Mouse (Mus musculus) limb, embryonic 14.5 days (tissue): ENCODE measurements at regions not wholly inside any gene's neighbourhood (a gene's known extent, or its start where the extent isn't known, plus 50 kb on each side); places are given as distances from the start of the nearest gene placed in this dataset.

Experiments
- ATAC-seq: fragments of 200-750 bp; cut with Nextera tagmentation; 2 replicates; pipeline ENCODE4 v1.8.0; 2017; ENCODE audit warnings: low read depth, moderate number of reproducible peaks, moderate TSS enrichment; ENCODE audit not compliant: low FRiP score
- DNase-seq: peaks from one replicate; pipeline ENCODE4 v3.0.0-alpha.2; 2015; ENCODE audit warnings: low spot score
- H3K27ac ChIP-seq: fragments of 300-500 bp; sonication (generic); replicated peaks from 2 replicates; pipeline ENCODE4 v1.5.1; 2014; ENCODE audit warnings: low read depth, mild to moderate bottlenecking, low read length, moderate library complexity, mixed read lengths
- H3K27me3 ChIP-seq: fragments of 300-500 bp; sonication (generic); 2 replicates; pipeline ENCODE4 v1.6.1; 2014; ENCODE audit warnings: low read length, mixed read lengths; ENCODE audit not compliant: control insufficient read depth, insufficient read depth
- H3K36me3 ChIP-seq: fragments of 300-500 bp; sonication (generic); 2 replicates; pipeline ENCODE4 v1.6.1; 2014; ENCODE audit warnings: mild to moderate bottlenecking, low read length, moderate library complexity, mixed read lengths; ENCODE audit not compliant: control insufficient read depth, insufficient read depth
- H3K4me1 ChIP-seq: fragments of 300-500 bp; sonication (generic); 2 replicates; pipeline ENCODE4 v1.6.1; 2014; ENCODE audit warnings: antibody characterized with exemption, low read length, mixed read lengths; ENCODE audit not compliant: control insufficient read depth, insufficient read depth
- H3K4me2 ChIP-seq: fragments of 300-500 bp; sonication (generic); replicated peaks from 2 replicates; pipeline ENCODE4 v1.6.1; 2014; ENCODE audit warnings: low read depth, mild to moderate bottlenecking, low read length, moderate library complexity; ENCODE audit not compliant: severe bottlenecking
- H3K4me3 ChIP-seq: fragments of 300-500 bp; sonication (generic); replicated peaks from 2 replicates; pipeline ENCODE4 v1.5.1; 2014; ENCODE audit warnings: low read length
- H3K9ac ChIP-seq: fragments of 300-500 bp; sonication (generic); 2 replicates; pipeline ENCODE4 v1.6.1; 2014; ENCODE audit warnings: mild to moderate bottlenecking, low read depth, low read length, moderate library complexity; ENCODE audit not compliant: severe bottlenecking
- H3K9me3 ChIP-seq: fragments of 300-500 bp; sonication (generic); 2 replicates; pipeline ENCODE4 v1.6.1; 2016; ENCODE audit warnings: low read length; ENCODE audit not compliant: control insufficient read depth
- POLR2A ChIP-seq: fragments of 200-500 bp; IDR thresholded peaks from 2 replicates; pipeline ENCODE4 v1.8.0; 2012; ENCODE audit warnings: inconsistent platforms, mild to moderate bottlenecking, moderate library complexity, borderline replicate concordance; ENCODE audit not compliant: insufficient read depth, insufficient read length; ENCODE audit errors: extremely low read depth
- WGBS: fragments of 180-500 bp; shearing (Covaris S2); extraction: QIAGEN DNeasy Blood & Tissue Kit; methylation state at CpG from one replicate; pipeline ENCODE4 v1.1.7; 2014; 5-methylcytosine and 5-hydroxymethylcytosine counted together

DNA sequence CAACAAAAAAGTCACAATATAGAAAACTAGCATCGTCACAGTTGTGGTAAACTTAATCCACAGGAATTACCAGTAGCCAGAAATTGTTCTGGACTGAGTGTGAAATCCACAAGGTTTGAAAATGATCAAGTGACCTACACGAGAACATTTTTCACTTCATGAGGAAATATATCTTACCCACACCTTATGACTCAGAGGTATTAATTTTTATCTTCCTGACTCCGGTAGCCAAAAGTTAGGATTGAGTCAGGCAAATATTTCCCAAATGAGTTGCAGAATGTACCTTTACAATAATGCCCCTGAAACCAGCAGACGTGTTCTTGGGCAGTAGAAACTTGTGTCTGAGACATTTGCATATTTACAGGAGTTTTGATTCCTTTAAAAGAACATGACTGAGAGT lies 75.3 kb upstream of the Mtap start:
- H3K9me3 ChIP-seq: no peaks in the 10 kb centered on the region
- H3K9ac ChIP-seq: no peak overlapping the region
- H3K27me3 ChIP-seq: no peaks in the 10 kb centered on the region
- no peak overlapping the region for H3K4me3 ChIP-seq
- 49% methylated on average over 4 of the region's 4 CpGs for WGBS
- no peak overlapping the region for H3K27ac ChIP-seq
- H3K4me2 ChIP-seq: no peak overlapping the region
- ATAC-seq (no peak), DNase-seq (no peak)
- no peak for TF ChIP-seq POLR2A
- peaks cover 4% of the 10 kb centered on the region; the same call in 1 of the 2 replicates for H3K4me1 ChIP-seq
- no peaks in the 10 kb centered on the region for H3K36me3 ChIP-seq

DNA sequence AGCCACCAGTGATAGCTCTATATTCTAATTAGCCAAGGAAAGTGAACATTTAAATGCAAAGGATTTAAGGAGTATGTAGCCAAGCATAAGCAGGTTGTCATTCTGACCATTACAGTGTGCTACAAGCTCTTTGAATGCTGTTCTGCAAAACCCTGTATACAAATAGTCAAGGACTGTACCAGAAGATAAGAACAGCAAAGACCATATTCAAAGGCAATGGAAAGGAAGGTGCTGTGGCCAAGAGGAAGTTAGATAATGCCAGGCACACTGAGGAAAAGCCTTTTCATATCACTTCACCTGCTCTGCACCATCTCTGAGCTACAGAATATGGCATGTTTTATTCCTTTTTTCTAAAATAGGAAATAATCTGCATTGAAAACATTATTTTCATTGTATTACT lies 79.3 kb upstream of the Mtap start:
- H3K4me1 ChIP-seq: peaks cover 4% of the 10 kb centered on the region; the same call in 1 of the 2 replicates
- no peaks in the 10 kb centered on the region for H3K27me3 ChIP-seq
- TF ChIP-seq POLR2A: no peak
- no peaks in the 10 kb centered on the region for H3K36me3 ChIP-seq
- no peak overlapping the region for H3K27ac ChIP-seq
- ATAC-seq: no peak
- no peak for DNase-seq
- H3K9me3 ChIP-seq: no peaks in the 10 kb centered on the region
- H3K4me2 ChIP-seq: no peak overlapping the region
- no peak overlapping the region for H3K4me3 ChIP-seq
- no peak overlapping the region for H3K9ac ChIP-seq

DNA sequence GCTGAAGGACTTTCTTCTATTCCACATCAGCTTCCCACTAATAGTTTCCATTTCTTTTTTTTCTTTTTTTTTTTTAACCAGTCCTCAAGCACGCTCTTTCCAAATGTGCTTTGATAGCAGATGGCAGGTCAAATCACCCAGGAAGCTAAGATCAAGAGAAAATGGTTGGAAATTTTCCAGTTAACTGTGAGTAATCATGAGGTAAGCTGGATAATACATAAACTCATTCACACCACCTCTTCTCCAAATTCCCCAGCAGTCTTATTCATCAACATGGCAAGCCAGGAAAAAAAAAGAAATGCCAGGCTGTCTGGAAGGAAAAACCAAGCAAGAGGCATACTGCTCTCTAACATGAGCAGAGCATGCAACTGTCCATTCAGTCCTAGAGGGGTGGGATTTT lies 79.8 kb upstream of the Mtap start:
- no peaks in the 10 kb centered on the region for H3K27me3 ChIP-seq
- ATAC-seq: no peak
- WGBS: 71% methylated on average over 1 of the region's 1 CpGs
- no peaks in the 10 kb centered on the region for H3K36me3 ChIP-seq
- H3K9ac ChIP-seq: no peak overlapping the region
- H3K4me1 ChIP-seq: peaks cover 4% of the 10 kb centered on the region; the same call in 1 of the 2 replicates
- DNase-seq: no peak
- H3K9me3 ChIP-seq: no peaks in the 10 kb centered on the region
- no peak overlapping the region for H3K27ac ChIP-seq
- no peak for TF ChIP-seq POLR2A
- no peak overlapping the region for H3K4me2 ChIP-seq
- H3K4me3 ChIP-seq: no peak overlapping the region

DNA sequence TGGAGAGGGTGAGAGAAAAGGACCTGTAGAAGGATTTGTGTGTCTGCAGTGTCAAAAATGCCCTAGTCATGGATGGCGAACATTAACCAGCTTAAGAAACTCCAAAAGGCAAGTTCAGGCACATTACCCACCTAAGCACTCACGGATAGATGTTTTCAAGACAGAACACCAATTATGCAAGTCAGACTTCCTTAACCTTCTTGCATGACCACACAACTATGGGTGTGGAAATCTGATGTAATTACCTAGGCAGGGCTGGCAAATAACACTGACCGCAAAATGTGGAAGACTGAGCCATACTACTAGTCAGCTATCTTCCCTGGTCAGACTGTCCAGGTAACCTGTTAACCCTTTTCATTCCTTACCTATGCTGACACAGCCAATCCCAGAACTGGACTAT lies 81.0 kb upstream of the Mtap start:
- H3K4me3 ChIP-seq: no peak overlapping the region
- no peaks in the 10 kb centered on the region for H3K9me3 ChIP-seq
- 79% methylated on average over 3 of the region's 3 CpGs for WGBS
- no peak for DNase-seq
- ATAC-seq: no peak
- H3K27me3 ChIP-seq: no peaks in the 10 kb centered on the region
- H3K4me1 ChIP-seq: peaks cover 4% of the 10 kb centered on the region; the same call in 1 of the 2 replicates
- no peak overlapping the region for H3K4me2 ChIP-seq
- no peak overlapping the region for H3K9ac ChIP-seq
- TF ChIP-seq POLR2A: no peak
- no peak overlapping the region for H3K27ac ChIP-seq
- H3K36me3 ChIP-seq: no peaks in the 10 kb centered on the region

DNA sequence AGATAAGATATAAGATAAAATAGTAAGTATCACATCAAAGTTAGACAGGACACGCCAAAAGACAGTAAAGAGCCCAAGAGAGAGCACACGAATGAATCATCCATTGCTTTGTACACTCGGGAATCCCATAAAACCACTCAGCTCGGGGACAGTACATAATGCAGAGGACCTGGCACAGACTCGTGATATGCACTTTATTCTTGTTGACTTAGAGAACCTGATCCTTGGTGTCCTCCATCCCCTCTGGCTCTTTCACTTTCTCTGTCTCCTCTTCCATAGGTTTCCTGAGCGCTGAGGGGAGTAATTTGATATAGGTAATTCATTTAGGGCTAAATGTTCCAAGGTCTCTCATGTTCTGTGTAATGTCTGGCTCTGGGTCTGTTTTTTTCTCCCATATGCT lies 83.3 kb upstream of the Mtap start:
- H3K4me3 ChIP-seq: no peak overlapping the region
- no peaks in the 10 kb centered on the region for H3K27me3 ChIP-seq
- WGBS: 58% methylated on average over 6 of the region's 6 CpGs
- no peak overlapping the region for H3K9ac ChIP-seq
- H3K27ac ChIP-seq: no peak overlapping the region
- no peak for TF ChIP-seq POLR2A
- DNase-seq: no peak
- no peaks in the 10 kb centered on the region for H3K36me3 ChIP-seq
- H3K9me3 ChIP-seq: no peaks in the 10 kb centered on the region
- ATAC-seq: no peak
- H3K4me1 ChIP-seq: peaks cover 3% of the 10 kb centered on the region; the same call in 1 of the 2 replicates
- H3K4me2 ChIP-seq: no peak overlapping the region

DNA sequence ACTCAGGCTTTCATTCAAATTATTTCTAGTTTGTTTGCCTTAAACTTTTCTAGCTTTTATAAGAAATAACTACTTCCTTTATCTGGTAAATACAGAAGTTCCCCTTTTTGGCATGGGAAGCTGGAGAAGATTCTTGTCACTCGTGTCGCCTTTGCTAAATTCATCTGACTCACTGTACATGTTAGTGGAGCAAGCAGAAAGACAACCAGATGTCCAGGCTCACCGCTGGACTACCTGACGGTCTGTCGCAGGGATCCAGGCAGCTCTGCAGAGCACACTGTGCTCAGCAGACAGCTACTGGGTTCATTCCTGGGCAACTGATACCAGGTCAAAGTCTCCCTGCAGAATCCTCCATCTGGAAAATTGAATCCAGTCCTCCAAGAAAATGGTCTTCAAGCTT lies 85.0 kb upstream of the Mtap start:
- no peaks in the 10 kb centered on the region for H3K36me3 ChIP-seq
- no peak overlapping the region for H3K4me2 ChIP-seq
- no peak overlapping the region for H3K9ac ChIP-seq
- H3K4me3 ChIP-seq: no peak overlapping the region
- no peaks in the 10 kb centered on the region for H3K4me1 ChIP-seq
- no peak overlapping the region for H3K27ac ChIP-seq
- ATAC-seq (no peak), DNase-seq (no peak)
- WGBS: 67% methylated on average over 5 of the region's 5 CpGs
- H3K27me3 ChIP-seq: no peaks in the 10 kb centered on the region
- no peak for TF ChIP-seq POLR2A
- H3K9me3 ChIP-seq: no peaks in the 10 kb centered on the region
